Mouse (Mus musculus) liver, embryonic 14.5 days (tissue): ENCODE measurements around the gene Adcy10. TPM values are rescaled to one million over a fixed set of nuclear protein-coding genes. Genes with fewer than 3 reads are reported as not detected.

Experiments used
- ATAC-seq: fragments of 200-750 bp; cut with Nextera tagmentation; 2 replicates; pipeline ENCODE4 v1.8.0; 2017; ENCODE audit warnings: moderate number of reproducible peaks, mild to moderate bottlenecking, moderate library complexity; ENCODE audit not compliant: insufficient read depth
- DNase-seq, 3 experiments: peaks; one replicate each; pipeline ENCODE4 v3.0.0-alpha.2; 2012 to 2013; ENCODE audit warnings: low read depth in 3 of 3, low spot score in 3 of 3
- H3K27ac ChIP-seq: fragments of 300-500 bp; sonication (generic); 2 replicates; pipeline ENCODE4 v1.5.1; 2014; ENCODE audit warnings: moderate library complexity, mild to moderate bottlenecking, control low read depth, inconsistent platforms
- H3K27me3 ChIP-seq: fragments of 300-500 bp; sonication (generic); 2 replicates; pipeline ENCODE4 v1.6.1; 2014; ENCODE audit warnings: mild to moderate bottlenecking, low read length, moderate library complexity; ENCODE audit not compliant: control insufficient read depth, insufficient read depth
- H3K36me3 ChIP-seq: fragments of 300-500 bp; sonication (generic); replicated peaks from 2 replicates; pipeline ENCODE4 v1.6.1; 2014; ENCODE audit warnings: low read depth; ENCODE audit not compliant: control insufficient read depth, insufficient read depth
- H3K4me1 ChIP-seq, 2 experiments: fragments of 200-500 bp in 1 of 2; fragments of 300-500 bp in 1 of 2; sonication (generic) in 1 of 2; replicated peaks; 2 replicates each; pipeline ENCODE4 v1.6.1; 2012 to 2014; ENCODE audit warnings: antibody characterized with exemption in 1 of 2, inconsistent platforms in 1 of 2, low read length in 1 of 2; ENCODE audit not compliant: control insufficient read depth in 2 of 2, insufficient read depth in 2 of 2
- H3K4me2 ChIP-seq: fragments of 300-500 bp; sonication (generic); 2 replicates; pipeline ENCODE4 v1.6.1; 2014; ENCODE audit warnings: low read depth, mild to moderate bottlenecking, control low read depth, moderate library complexity
- H3K4me3 ChIP-seq, 2 experiments: fragments of 200-500 bp in 1 of 2; fragments of 300-500 bp in 1 of 2; sonication (generic) in 1 of 2; 2 replicates each; pipeline ENCODE4 v1.5.1; 2012 to 2014; ENCODE audit warnings: low read depth in 2 of 2, low read length in 2 of 2, mild to moderate bottlenecking in 2 of 2, control low read depth in 1 of 2, inconsistent platforms in 1 of 2, moderate library complexity in 1 of 2; ENCODE audit not compliant: insufficient read depth in 1 of 2
- H3K9ac ChIP-seq: fragments of 300-500 bp; sonication (generic); replicated peaks from 2 replicates; pipeline ENCODE4 v1.6.1; 2014; ENCODE audit warnings: mild to moderate bottlenecking, control low read depth, moderate library complexity
- H3K9me3 ChIP-seq: fragments of 300-500 bp; sonication (generic); 2 replicates; pipeline ENCODE4 v1.6.1; 2016; ENCODE audit warnings: low read length, mixed read lengths; ENCODE audit not compliant: control insufficient read depth
- CTCF ChIP-seq: IDR thresholded peaks from 2 replicates; pipeline ENCODE4 v1.5.1; 2016; ENCODE audit warnings: antibody characterized with exemption, low read depth, control low read depth
- EP300 ChIP-seq: IDR thresholded peaks from 2 replicates; pipeline ENCODE4 v1.6.1; 2016; ENCODE audit warnings: antibody characterized with exemption, low read depth
- WGBS: fragments of 180-500 bp; shearing (Covaris S2); extraction: QIAGEN DNeasy Blood & Tissue Kit; methylation state at CpG from one replicate; pipeline ENCODE4 v1.1.7; 2014; ENCODE audit not compliant: insufficient replicate concordance; 5-methylcytosine and 5-hydroxymethylcytosine counted together
- polyA plus RNA-seq, 2 experiments: library from polyadenylated mRNA; depleted of rRNA in 1 of 2; stranded (reverse) in 1 of 2; unstranded in 1 of 2; fragments of >200 nt; fragmentation: Nextera tagmentation in 1 of 2; extraction: Ambion mirVana in 1 of 2; gene quantifications; 2 replicates each; pipeline versions ENCODE4 v1.2.1 to v1.2.3; 2012 to 2014

Gene Adcy10
- polyA plus RNA-seq, 2 experiments: 0.08 TPM; not detected in 1

DNA sequence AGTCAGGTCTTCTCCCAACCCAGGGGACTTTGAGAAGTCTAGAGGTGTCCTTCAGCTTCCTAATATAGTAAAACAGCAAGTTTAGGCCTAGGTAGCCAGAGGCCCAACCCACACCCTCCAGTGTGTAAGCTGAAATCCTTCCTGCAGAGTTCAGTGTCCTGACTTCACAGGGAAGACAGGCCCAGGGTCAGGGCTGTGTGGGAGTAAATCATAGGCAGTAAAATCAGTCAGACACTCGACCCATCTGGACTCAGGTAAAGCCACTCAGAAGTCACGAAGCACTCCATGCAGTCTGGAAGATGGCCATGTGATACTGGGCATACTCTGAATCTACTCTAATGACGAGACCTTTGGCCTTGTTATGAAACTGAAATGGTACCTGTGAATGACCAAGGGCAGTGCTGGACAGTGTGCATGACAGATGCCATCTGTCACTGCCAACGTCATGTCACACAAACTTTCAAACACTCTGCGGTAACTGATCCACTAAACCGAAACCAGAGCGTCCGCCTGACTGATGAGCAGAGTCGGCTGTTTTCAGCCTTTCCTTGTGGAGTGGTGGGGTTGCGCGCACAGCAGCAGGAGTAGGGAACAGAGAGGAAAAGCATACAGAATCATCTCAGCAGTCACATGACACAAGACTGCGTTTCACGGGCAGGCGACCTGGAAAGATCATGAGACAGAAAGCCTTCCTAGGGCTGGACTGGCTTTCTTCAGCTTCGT is 109.9 kb downstream of the Adcy10 start:
- WGBS: 82% methylated on average over 15 of the region's 15 CpGs
- H3K27me3 ChIP-seq: no peaks in the 10 kb centered on the region
- no peak overlapping the region for H3K9ac ChIP-seq
- no peaks in the 10 kb centered on the region for H3K9me3 ChIP-seq
- no peak for ATAC-seq
- no peak overlapping the region for H3K4me2 ChIP-seq
- H3K4me1 ChIP-seq: peaks cover 2 to 15% of the 10 kb centered on the region in 2 experiments; a peak in 2 of 4 replicates
- H3K4me3 ChIP-seq: no peak overlapping the region
- no peak overlapping the region for H3K27ac ChIP-seq
- no peaks in the 10 kb centered on the region for H3K36me3 ChIP-seq
- no peak for TF ChIP-seq EP300
- no peak for TF ChIP-seq CTCF
- DNase-seq: no peak

DNA sequence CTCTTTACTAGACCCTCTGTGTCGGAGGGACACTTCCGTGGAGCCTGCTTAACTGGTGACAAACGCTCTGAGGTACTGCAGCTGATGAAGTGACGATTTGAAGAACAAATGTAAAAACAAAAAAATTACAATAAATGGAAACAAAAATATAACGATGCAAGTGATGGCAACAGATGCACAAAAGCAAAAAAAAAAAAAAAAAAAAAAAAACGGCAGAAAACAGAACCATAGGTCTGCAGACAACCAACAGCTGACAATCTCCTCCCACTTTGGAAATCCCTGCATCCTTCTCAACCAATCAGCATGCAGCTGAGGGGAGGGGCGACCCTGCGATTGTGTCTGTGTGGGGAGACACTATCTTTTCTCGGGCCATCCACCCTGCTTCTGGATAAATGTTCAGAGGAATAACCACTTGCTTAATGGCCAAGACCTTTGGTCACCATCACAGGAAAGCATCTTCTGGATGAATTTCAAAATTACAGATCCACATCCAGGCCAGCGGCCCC is 116.8 kb downstream of the Adcy10 start:
- Histone ChIP-seq H3K27ac (no peak overlapping the region), H3K4me2 (no peak overlapping the region), H3K9me3 (no peaks in the 10 kb centered on the region), H3K4me1 (0 out of 4 replicates have a peak, but pooled peaks cover 0 to 2% of the 10 kb centered on the region in 2 experiments), H3K36me3 (no peaks in the 10 kb centered on the region), H3K27me3 (no peaks in the 10 kb centered on the region), H3K4me3 (no peak overlapping the region), H3K9ac (no peak overlapping the region)
- TF ChIP-seq CTCF (no peak), EP300 (no peak)
- no peak for DNase-seq
- no peak for ATAC-seq
- 65% methylated on average over 9 of the region's 10 CpGs for WGBS

DNA sequence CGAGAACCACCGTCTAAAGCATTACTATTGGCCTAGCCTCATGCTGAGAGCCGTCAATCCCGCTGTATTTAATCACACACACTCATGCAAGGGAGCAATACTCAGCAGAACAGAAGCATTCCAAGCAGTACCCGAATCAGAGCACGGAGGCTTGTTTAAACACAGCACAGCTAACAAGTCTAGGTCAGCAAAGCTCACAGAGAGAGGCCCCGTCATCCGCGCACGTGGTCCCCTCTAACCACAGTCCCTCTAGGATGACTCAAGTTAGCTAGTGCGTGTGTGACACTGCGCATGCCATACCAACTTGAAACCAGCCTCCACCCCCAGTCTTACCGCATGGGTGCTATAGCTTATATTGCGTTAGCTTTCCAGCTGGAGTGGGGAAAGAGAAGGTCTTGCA is 118.2 kb downstream of the Adcy10 start:
- Histone ChIP-seq H3K9me3 (no peaks in the 10 kb centered on the region), H3K9ac (no peak overlapping the region), H3K27ac (no peak overlapping the region), H3K36me3 (no peaks in the 10 kb centered on the region), H3K4me2 (no peak overlapping the region), H3K27me3 (no peaks in the 10 kb centered on the region), H3K4me3 (no peak overlapping the region), H3K4me1 (0 out of 4 replicates have a peak, but pooled peaks cover 0 to 2% of the 10 kb centered on the region in 2 experiments)
- no peak for TF ChIP-seq CTCF
- no peak for TF ChIP-seq EP300
- ATAC-seq (no peak), DNase-seq (no peak)
- WGBS: 81% methylated on average over 14 of the region's 14 CpGs

DNA sequence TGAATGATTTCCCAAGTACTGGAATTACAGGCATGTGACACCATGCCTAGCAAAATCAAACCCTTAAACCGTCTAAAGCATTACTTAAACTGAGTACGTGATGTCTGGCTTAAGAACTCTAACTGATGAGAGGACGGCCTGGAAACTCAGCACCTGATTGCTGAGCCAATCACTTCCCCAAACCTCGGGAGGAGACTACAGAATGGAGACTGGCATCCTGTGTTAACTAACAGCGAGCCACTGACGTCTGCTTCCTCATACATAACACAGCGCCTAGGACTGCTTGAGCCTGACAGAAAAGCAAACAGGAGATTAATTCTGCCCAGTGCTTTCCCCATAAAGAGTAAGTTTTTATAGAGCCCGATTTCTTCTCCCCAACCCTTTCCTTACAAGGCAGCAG is 119.2 kb downstream of the Adcy10 start:
- H3K9me3 ChIP-seq: no peaks in the 10 kb centered on the region
- H3K4me1 ChIP-seq: no peaks in the 10 kb centered on the region
- no peak overlapping the region for H3K27ac ChIP-seq
- no peak overlapping the region for H3K4me3 ChIP-seq
- no peak overlapping the region for H3K9ac ChIP-seq
- ATAC-seq (no peak), DNase-seq (no peak)
- WGBS: 47% methylated on average over 8 of the region's 8 CpGs
- no peak for TF ChIP-seq CTCF
- TF ChIP-seq EP300: no peak
- H3K36me3 ChIP-seq: no peaks in the 10 kb centered on the region
- H3K27me3 ChIP-seq: no peaks in the 10 kb centered on the region
- H3K4me2 ChIP-seq: no peak overlapping the region

DNA sequence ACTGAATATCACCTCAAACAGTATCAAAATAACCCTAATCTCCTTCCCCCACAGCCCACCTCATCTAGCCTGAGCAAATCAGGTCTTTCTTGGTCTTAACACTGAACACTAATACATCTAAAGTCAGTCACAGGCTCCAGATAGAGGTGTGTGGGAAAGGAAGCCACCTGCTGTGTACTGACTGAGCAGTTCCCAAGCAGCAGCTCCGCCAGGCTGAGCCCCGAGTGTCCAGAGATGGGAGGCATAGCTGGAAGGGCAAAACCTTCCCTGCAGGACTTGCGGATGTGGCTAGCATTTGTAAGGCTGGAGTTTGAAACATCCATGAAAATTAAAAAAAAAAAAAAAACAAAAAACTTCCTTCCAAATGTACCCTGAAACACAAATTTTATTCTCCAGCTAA is 120.1 kb downstream of the Adcy10 start:
- H3K9me3 ChIP-seq: no peaks in the 10 kb centered on the region
- H3K4me1 ChIP-seq: peaks cover 0 to 4% of the 10 kb centered on the region in 2 experiments; a peak in 2 of 4 replicates
- no peak for ATAC-seq
- no peak overlapping the region for H3K4me2 ChIP-seq
- WGBS: 72% methylated on average over 3 of the region's 3 CpGs
- no peak overlapping the region for H3K9ac ChIP-seq
- H3K4me3 ChIP-seq: no peak overlapping the region
- H3K27me3 ChIP-seq: no peaks in the 10 kb centered on the region
- no peaks in the 10 kb centered on the region for H3K36me3 ChIP-seq
- DNase-seq: no peak
- no peak for TF ChIP-seq CTCF
- no peak for TF ChIP-seq EP300
- H3K27ac ChIP-seq: no peak overlapping the region
